Mouse (Mus musculus): Measurements from ENCODE around the gene Apoc4. TPM values are rescaled to one million over a fixed set of nuclear protein-coding genes. Genes with fewer than 3 reads are reported as not detected.

The Apoc4 gene
- polyA plus RNA-seq, 1 experiment from 2014 or later, result 74.0 TPM

Other genes starting within 250 kb of the Apoc4 start
- gene Mark4, start 222.7 kb downstream of the Apoc4 start, polyA plus RNA-seq (2015; fragmentation: Nextera tagmentation; extraction: Ambion mirVana), result 1.3 and 1.6 TPM in 2 replicates
- gene Exoc3l2, start 218.1 kb downstream of the Apoc4 start, polyA plus RNA-seq (2015; fragmentation: Nextera tagmentation; extraction: Ambion mirVana), result 0.83 and 1.0 TPM in 2 replicates
- 1.3 TPM in 2 replicates for gene Bloc1s3, start 173.1 kb downstream of the Apoc4 start, polyA plus RNA-seq (2015; fragmentation: Nextera tagmentation; extraction: Ambion mirVana)
- 39.5 and 45.2 TPM in 2 replicates for gene Trappc6a, start 173.1 kb downstream of the Apoc4 start, polyA plus RNA-seq (2015; fragmentation: Nextera tagmentation; extraction: Ambion mirVana)
- gene Nkpd1, start 163.6 kb downstream of the Apoc4 start, polyA plus RNA-seq (2015; fragmentation: Nextera tagmentation; extraction: Ambion mirVana), result not detected in 2 replicates
- gene Ppp1r37, start 118.4 kb downstream of the Apoc4 start, polyA plus RNA-seq (2015; fragmentation: Nextera tagmentation; extraction: Ambion mirVana), result 7.8 and 8.3 TPM in 2 replicates
- gene Zfp296, start 104.2 kb downstream of the Apoc4 start, polyA plus RNA-seq (2015; fragmentation: Nextera tagmentation; extraction: Ambion mirVana), result 1.3 and 1.5 TPM in 2 replicates
- 84.9 and 92.7 TPM in 2 replicates for gene Gemin7, start 103.9 kb downstream of the Apoc4 start, polyA plus RNA-seq (2015; fragmentation: Nextera tagmentation; extraction: Ambion mirVana)
- 14.3 and 15.7 TPM in 2 replicates for gene Clasrp, start 77.0 kb downstream of the Apoc4 start, polyA plus RNA-seq (2015; fragmentation: Nextera tagmentation; extraction: Ambion mirVana)
- 1.6 and 1.7 TPM in 2 replicates for gene Relb, start 52.0 kb downstream of the Apoc4 start, polyA plus RNA-seq (2015; fragmentation: Nextera tagmentation; extraction: Ambion mirVana)
- gene Clptm1, start 16.4 kb downstream of the Apoc4 start, polyA plus RNA-seq (2015; fragmentation: Nextera tagmentation; extraction: Ambion mirVana), result 45.2 and 51.0 TPM in 2 replicates
- gene Apoc2, start 3.5 kb downstream of the Apoc4 start, polyA plus RNA-seq (2015; fragmentation: Nextera tagmentation; extraction: Ambion mirVana), result 568 and 648 TPM in 2 replicates
- gene Gm44805, start 56 bp downstream of the Apoc4 start, polyA plus RNA-seq (2015; fragmentation: Nextera tagmentation; extraction: Ambion mirVana), result 5.6 and 7.5 TPM in 2 replicates
- 247 and 261 TPM in 2 replicates for gene Apoc1, start 11.2 kb upstream of the Apoc4 start, polyA plus RNA-seq (2015; fragmentation: Nextera tagmentation; extraction: Ambion mirVana)
- gene Apoe, start 17.7 kb upstream of the Apoc4 start, polyA plus RNA-seq (2015; fragmentation: Nextera tagmentation; extraction: Ambion mirVana), result 1,390 and 1,411 TPM in 2 replicates
- gene Tomm40, start 34.0 kb upstream of the Apoc4 start, polyA plus RNA-seq (2015; fragmentation: Nextera tagmentation; extraction: Ambion mirVana), result 125 and 138 TPM in 2 replicates
- gene Nectin2, start 69.0 kb upstream of the Apoc4 start, polyA plus RNA-seq (2015; fragmentation: Nextera tagmentation; extraction: Ambion mirVana), result 17.9 and 18.2 TPM in 2 replicates
- gene Bcam, start 89.5 kb upstream of the Apoc4 start, polyA plus RNA-seq (2015; fragmentation: Nextera tagmentation; extraction: Ambion mirVana), result 7.2 and 7.9 TPM in 2 replicates
- gene Cblc, start 115.3 kb upstream of the Apoc4 start, polyA plus RNA-seq (2015; fragmentation: Nextera tagmentation; extraction: Ambion mirVana), result 1.2 and 1.3 TPM in 2 replicates
- 3.0 and 3.9 TPM in 2 replicates for gene Bcl3, start 141.3 kb upstream of the Apoc4 start, polyA plus RNA-seq (2015; fragmentation: Nextera tagmentation; extraction: Ambion mirVana)
- not detected in 2 replicates for gene Gm19345, start 170.5 kb upstream of the Apoc4 start, polyA plus RNA-seq (2015; fragmentation: Nextera tagmentation; extraction: Ambion mirVana)
- gene Ceacam16, start 179.8 kb upstream of the Apoc4 start, polyA plus RNA-seq (2015; fragmentation: Nextera tagmentation; extraction: Ambion mirVana), result not detected in 2 replicates
- gene Ceacam19, start 206.5 kb upstream of the Apoc4 start, polyA plus RNA-seq (2015; fragmentation: Nextera tagmentation; extraction: Ambion mirVana), result not detected in 2 replicates
- 1.9 and 2.2 TPM in 2 replicates for gene Pvr, start 239.7 kb upstream of the Apoc4 start, polyA plus RNA-seq (2015; fragmentation: Nextera tagmentation; extraction: Ambion mirVana)